Mouse (Mus musculus) hindbrain, embryonic 12.5 days (tissue): Measurements from ENCODE around the gene Tm7sf3. TPM values are rescaled to one million over a fixed set of nuclear protein-coding genes. Genes with fewer than 3 reads are reported as not detected.

Experiments
- ATAC-seq: fragments of 200-750 bp; cut with Nextera tagmentation; 2 replicates; pipeline ENCODE4 v1.8.0; 2017; ENCODE audit warnings: moderate TSS enrichment; ENCODE audit not compliant: low FRiP score
- H3K27ac ChIP-seq: fragments of 300-500 bp; sonication (generic); 2 replicates; pipeline ENCODE4 v1.5.1; 2016; ENCODE audit warnings: mild to moderate bottlenecking
- H3K27me3 ChIP-seq: fragments of 300-500 bp; sonication (generic); 2 replicates; pipeline ENCODE4 v1.6.1; 2016; ENCODE audit warnings: mild to moderate bottlenecking
- H3K36me3 ChIP-seq: fragments of 300-500 bp; sonication (generic); 2 replicates; pipeline ENCODE4 v1.6.1; 2016; ENCODE audit warnings: mild to moderate bottlenecking
- H3K4me1 ChIP-seq: fragments of 300-500 bp; sonication (generic); 2 replicates; pipeline ENCODE4 v1.6.1; 2016
- H3K4me2 ChIP-seq: fragments of 300-500 bp; sonication (generic); replicated peaks from 2 replicates; pipeline ENCODE4 v1.6.1; 2016; ENCODE audit warnings: mild to moderate bottlenecking
- H3K4me3 ChIP-seq: fragments of 300-500 bp; sonication (generic); 2 replicates; pipeline ENCODE4 v1.5.1; 2016; ENCODE audit warnings: mild to moderate bottlenecking
- H3K9ac ChIP-seq: fragments of 300-500 bp; sonication (generic); 2 replicates; pipeline ENCODE4 v1.6.1; 2016; ENCODE audit warnings: mild to moderate bottlenecking, moderate library complexity
- H3K9me3 ChIP-seq: fragments of 300-500 bp; sonication (generic); replicated peaks from 2 replicates; pipeline ENCODE4 v1.6.1; 2016; ENCODE audit warnings: mild to moderate bottlenecking
- WGBS: fragments of 180-500 bp; shearing (Covaris S2); methylation state at CpG from one replicate; pipeline ENCODE4 v1.1.7; 2016; 5-methylcytosine and 5-hydroxymethylcytosine counted together
- polyA plus RNA-seq: library from polyadenylated mRNA; unstranded; fragments of >200 nt; fragmentation: Nextera tagmentation; extraction: Ambion mirVana; gene quantifications from 2 replicates; pipeline ENCODE4 v1.2.1, GENCODE M21; 2016

Tm7sf3 gene
- polyA plus RNA-seq, 1 experiment from 2014 or later: 28.2 TPM

GRCm38 (mm10) chr6:146643184-146643570, 553 bp upstream of the Tm7sf3 start:
- H3K27ac ChIP-seq: peak overlapping the region; percentile 88; the same call in 1 of the 2 replicates
- H3K9ac ChIP-seq: peak overlapping the region; percentile 84
- ATAC-seq: peak; percentile 6; the same call in 1 of the 2 replicates
- H3K4me3 ChIP-seq: peak overlapping the region; percentile 91
- 47% methylated on average over 11 of the region's 11 CpGs for WGBS
- H3K4me2 ChIP-seq: peak overlapping the region; percentile 86
- peaks cover 7% of the 10 kb centered on the region for H3K4me1 ChIP-seq
- no peaks in the 10 kb centered on the region for H3K9me3 ChIP-seq
- H3K36me3 ChIP-seq: no peaks in the 10 kb centered on the region
- H3K27me3 ChIP-seq: no peaks in the 10 kb centered on the region

GRCm38 (mm10) chr6:146641621-146642210, 908 bp downstream of the Tm7sf3 start:
- H3K9me3 ChIP-seq: no peaks in the 10 kb centered on the region
- H3K4me2 ChIP-seq: peak overlapping the region; percentile 86
- no peaks in the 10 kb centered on the region for H3K27me3 ChIP-seq
- peak overlapping the region; percentile 91 for H3K4me3 ChIP-seq
- peak overlapping the region; percentile 84 for H3K9ac ChIP-seq
- no peaks in the 10 kb centered on the region for H3K36me3 ChIP-seq
- H3K4me1 ChIP-seq: peaks cover 7% of the 10 kb centered on the region
- ATAC-seq: no peak; the same call in 1 of the 2 replicates
- H3K27ac ChIP-seq: peak overlapping the region; percentile 67; the same call in 1 of the 2 replicates
- 67% methylated on average over 11 of the region's 11 CpGs for WGBS

GRCm38 (mm10) chr6:146640991-146641390, 1.6 kb downstream of the Tm7sf3 start:
- no peaks in the 10 kb centered on the region for H3K27me3 ChIP-seq
- no peak overlapping the region for H3K4me2 ChIP-seq
- H3K27ac ChIP-seq: no peak overlapping the region
- ATAC-seq: no peak
- no peak overlapping the region for H3K4me3 ChIP-seq
- no peaks in the 10 kb centered on the region for H3K9me3 ChIP-seq
- H3K36me3 ChIP-seq: no peaks in the 10 kb centered on the region
- WGBS: 90% methylated on average over 6 of the region's 6 CpGs
- H3K4me1 ChIP-seq: peaks cover 7% of the 10 kb centered on the region
- no peak overlapping the region for H3K9ac ChIP-seq

- Histone ChIP-seq H3K4me2 (no peak overlapping the region), H3K4me3 (no peak overlapping the region), H3K4me1 (peaks cover 7% of the 10 kb centered on the region), H3K36me3 (no peaks in the 10 kb centered on the region), H3K27ac (no peak overlapping the region), H3K9ac (no peak overlapping the region), H3K27me3 (no peaks in the 10 kb centered on the region), H3K9me3 (no peaks in the 10 kb centered on the region)
- no peak for ATAC-seq
- WGBS: 89% methylated on average over 7 of the region's 7 CpGs
Observed at GRCm38 (mm10) chr6:146640068-146640965, 2.3 kb downstream of the Tm7sf3 start.

- no peak overlapping the region for H3K4me2 ChIP-seq
- H3K36me3 ChIP-seq: no peaks in the 10 kb centered on the region
- no peak for ATAC-seq
- H3K9ac ChIP-seq: no peak overlapping the region
- H3K27me3 ChIP-seq: no peaks in the 10 kb centered on the region
- H3K9me3 ChIP-seq: no peaks in the 10 kb centered on the region
- no peak overlapping the region for H3K4me3 ChIP-seq
- peaks cover 11% of the 10 kb centered on the region for H3K4me1 ChIP-seq
- WGBS: 88% methylated on average over 5 of the region's 5 CpGs
- H3K27ac ChIP-seq: no peak overlapping the region
Observed at GRCm38 (mm10) chr6:146636482-146636881, 6.1 kb downstream of the Tm7sf3 start.

- WGBS: 67% methylated on average over 4 of the region's 4 CpGs
- Histone ChIP-seq H3K27me3 (no peaks in the 10 kb centered on the region), H3K36me3 (no peaks in the 10 kb centered on the region), H3K4me1 (peaks cover 11% of the 10 kb centered on the region), H3K27ac (no peak overlapping the region), H3K4me2 (peak overlapping the region; percentile 60), H3K9me3 (no peaks in the 10 kb centered on the region), H3K4me3 (0 out of 2 replicates have a peak overlapping the region, but pooled peaks have one; percentile 67), H3K9ac (no peak overlapping the region)
- ATAC-seq: no peak
Observed at GRCm38 (mm10) chr6:146634759-146635606, 7.6 kb downstream of the Tm7sf3 start.

GRCm38 (mm10) chr6:146634015-146634722, 8.5 kb downstream of the Tm7sf3 start:
- under 1% methylated on average over 81 of the region's 82 CpGs for WGBS
- Histone ChIP-seq H3K4me1 (peaks cover 11% of the 10 kb centered on the region), H3K4me2 (peak overlapping the region; percentile 60), H3K27ac (peak overlapping the region; percentile 83), H3K4me3 (peak overlapping the region; percentile 67), H3K27me3 (no peaks in the 10 kb centered on the region), H3K9me3 (no peaks in the 10 kb centered on the region), H3K36me3 (no peaks in the 10 kb centered on the region), H3K9ac (peak overlapping the region; percentile 76)
- peak; percentile 93 for ATAC-seq

- Histone ChIP-seq H3K4me3 (peak overlapping the region; percentile 67), H3K4me2 (peak overlapping the region; percentile 60), H3K27me3 (no peaks in the 10 kb centered on the region), H3K27ac (peak overlapping the region; percentile 83), H3K36me3 (no peaks in the 10 kb centered on the region), H3K9me3 (no peaks in the 10 kb centered on the region), H3K9ac (peak overlapping the region; percentile 76), H3K4me1 (peaks cover 11% of the 10 kb centered on the region)
- peak; percentile 42; the same call in 1 of the 2 replicates for ATAC-seq
- WGBS: 13% methylated on average over 14 of the region's 14 CpGs
Observed at GRCm38 (mm10) chr6:146633629-146634014, 9.0 kb downstream of the Tm7sf3 start.

- no peaks in the 10 kb centered on the region for H3K9me3 ChIP-seq
- WGBS: 46% methylated on average over 8 of the region's 8 CpGs
- no peak overlapping the region for H3K9ac ChIP-seq
- H3K4me3 ChIP-seq: peak overlapping the region; percentile 67
- peaks cover 11% of the 10 kb centered on the region for H3K4me1 ChIP-seq
- H3K4me2 ChIP-seq: peak overlapping the region; percentile 60
- no peak for ATAC-seq
- H3K27ac ChIP-seq: no peak overlapping the region
- H3K36me3 ChIP-seq: no peaks in the 10 kb centered on the region
- H3K27me3 ChIP-seq: no peaks in the 10 kb centered on the region
Observed at GRCm38 (mm10) chr6:146633097-146633496, 9.5 kb downstream of the Tm7sf3 start.

GRCm38 (mm10) chr6:146632403-146632802, 10.2 kb downstream of the Tm7sf3 start:
- no peak overlapping the region for H3K4me3 ChIP-seq
- no peaks in the 10 kb centered on the region for H3K36me3 ChIP-seq
- no peak overlapping the region for H3K27ac ChIP-seq
- H3K9ac ChIP-seq: no peak overlapping the region; the same call in 1 of the 2 replicates
- no peak overlapping the region for H3K4me2 ChIP-seq
- WGBS: 87% methylated on average over 9 of the region's 9 CpGs
- peaks cover 11% of the 10 kb centered on the region for H3K4me1 ChIP-seq
- no peaks in the 10 kb centered on the region for H3K9me3 ChIP-seq
- no peaks in the 10 kb centered on the region for H3K27me3 ChIP-seq
- no peak for ATAC-seq

- H3K4me1 ChIP-seq: peaks cover 11% of the 10 kb centered on the region
- H3K9ac ChIP-seq: no peak overlapping the region; the same call in 1 of the 2 replicates
- no peak overlapping the region for H3K4me3 ChIP-seq
- H3K27me3 ChIP-seq: no peaks in the 10 kb centered on the region
- no peak overlapping the region for H3K4me2 ChIP-seq
- no peaks in the 10 kb centered on the region for H3K9me3 ChIP-seq
- no peak for ATAC-seq
- H3K36me3 ChIP-seq: no peaks in the 10 kb centered on the region
- H3K27ac ChIP-seq: no peak overlapping the region
- WGBS: 71% methylated on average over 8 of the region's 8 CpGs
Observed at GRCm38 (mm10) chr6:146631847-146632246, 10.8 kb downstream of the Tm7sf3 start.
